Mouse (Mus musculus) hindbrain, embryonic 16.5 days (tissue): Measurements from ENCODE around the gene Dvl1. TPM values are rescaled to one million over a fixed set of nuclear protein-coding genes. Genes with fewer than 3 reads are reported as not detected.

Experiments
- ATAC-seq: fragments of 200-750 bp; cut with Nextera tagmentation; 2 replicates; pipeline ENCODE4 v1.8.0; 2017; ENCODE audit warnings: moderate TSS enrichment, moderate library complexity
- H3K27ac ChIP-seq: fragments of 300-500 bp; sonication (generic); 2 replicates; pipeline ENCODE4 v1.5.1; 2014; ENCODE audit warnings: low read depth, mild to moderate bottlenecking, control low read depth, low read length, moderate library complexity
- H3K27me3 ChIP-seq: fragments of 300-500 bp; sonication (generic); replicated peaks from 2 replicates; pipeline ENCODE4 v1.6.1; 2014; ENCODE audit warnings: low read length; ENCODE audit not compliant: control insufficient read depth, insufficient read depth
- H3K36me3 ChIP-seq: fragments of 300-500 bp; sonication (generic); 2 replicates; pipeline ENCODE4 v1.6.1; 2014; ENCODE audit warnings: mild to moderate bottlenecking, low read length, moderate library complexity, mixed read lengths; ENCODE audit not compliant: control insufficient read depth, insufficient read depth
- H3K4me1 ChIP-seq: fragments of 300-500 bp; sonication (generic); 2 replicates; pipeline ENCODE4 v1.6.1; 2014; ENCODE audit warnings: low read depth, low read length; ENCODE audit not compliant: control insufficient read depth, insufficient read depth
- H3K4me2 ChIP-seq: fragments of 300-500 bp; sonication (generic); 2 replicates; pipeline ENCODE4 v1.6.1; 2014; ENCODE audit warnings: mild to moderate bottlenecking, low read length, control low read depth, moderate library complexity
- H3K4me3 ChIP-seq: fragments of 300-500 bp; sonication (generic); 2 replicates; pipeline ENCODE4 v1.5.1; 2014; ENCODE audit warnings: mild to moderate bottlenecking, low read length, control low read depth, moderate library complexity
- H3K9ac ChIP-seq: fragments of 300-500 bp; sonication (generic); 2 replicates; pipeline ENCODE4 v1.6.1; 2014; ENCODE audit warnings: low read depth, mild to moderate bottlenecking, control low read depth, low read length, moderate library complexity
- H3K9me3 ChIP-seq: fragments of 300-500 bp; sonication (generic); 2 replicates; pipeline ENCODE4 v1.6.1; 2014; ENCODE audit warnings: mild to moderate bottlenecking, low read length, moderate library complexity; ENCODE audit not compliant: control insufficient read depth
- WGBS: fragments of 180-500 bp; shearing (Covaris S2); extraction: QIAGEN DNeasy Blood & Tissue Kit; methylation state at CpG from one replicate; pipeline ENCODE4 v1.1.7; 2014; 5-methylcytosine and 5-hydroxymethylcytosine counted together
- polyA plus RNA-seq: library from polyadenylated mRNA; unstranded; fragments of >200 nt; fragmentation: Nextera tagmentation; extraction: Ambion mirVana; gene quantifications from 2 replicates; pipeline ENCODE4 v1.2.1, GENCODE M21; 2015

Dvl1 gene
- polyA plus RNA-seq, 1 experiment from 2014 or later: 10.2 TPM

DNA sequence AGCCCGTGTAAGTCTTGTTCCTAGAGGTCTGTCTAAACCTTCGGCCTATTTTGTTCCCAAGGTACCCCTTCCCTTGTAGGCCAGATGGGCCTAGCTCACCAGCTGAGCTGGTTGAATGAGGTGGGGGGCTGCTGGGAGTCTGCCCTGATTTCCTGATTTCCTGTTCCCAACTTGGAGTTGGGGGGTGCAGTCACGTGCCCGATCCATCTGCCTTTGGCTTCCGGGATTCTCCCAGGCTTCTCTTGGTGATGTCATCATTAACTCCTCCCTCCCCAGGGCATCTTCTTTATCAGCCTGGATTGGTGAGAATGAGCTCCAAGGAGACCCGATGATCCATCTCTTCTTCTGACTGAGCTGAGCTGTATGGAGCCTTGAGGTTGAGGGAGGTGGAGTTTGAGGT, 48.0 kb downstream of the Dvl1 start:
- Histone ChIP-seq H3K27ac (peak overlapping the region; percentile 44; the same call in 1 of the 2 replicates), H3K27me3 (no peaks in the 10 kb centered on the region), H3K4me2 (peak overlapping the region; percentile 93), H3K9ac (0 out of 2 replicates have a peak overlapping the region, but pooled peaks have one; percentile 16), H3K4me3 (peak overlapping the region; percentile 97), H3K36me3 (peaks cover 29% of the 10 kb centered on the region), H3K4me1 (peaks cover 37% of the 10 kb centered on the region), H3K9me3 (no peaks in the 10 kb centered on the region)
- ATAC-seq: no peak
- whole genome bisulfite sequencing: 34% methylated on average over 6 of the region's 6 CpGs

DNA sequence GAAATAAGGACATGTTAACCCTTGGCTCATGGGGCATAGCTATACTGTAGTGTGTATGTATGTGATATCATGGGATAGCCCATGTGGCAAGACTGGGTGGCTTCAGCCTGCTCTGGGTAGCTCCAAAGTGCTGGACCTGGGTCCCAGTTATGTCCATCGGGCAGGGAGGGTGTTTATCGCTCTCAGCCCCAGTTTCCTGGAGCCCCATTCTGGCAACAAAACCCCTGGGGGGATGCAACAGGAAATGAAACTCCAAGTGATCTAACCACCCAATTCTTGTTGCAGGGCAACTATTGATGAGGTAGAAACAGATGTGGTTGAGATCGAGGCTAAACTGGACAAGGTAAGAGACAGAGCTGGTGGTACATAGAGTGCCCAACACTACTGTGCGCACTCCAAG, 48.6 kb downstream of the Dvl1 start:
- Histone ChIP-seq H3K9ac (no peak overlapping the region), H3K4me2 (peak overlapping the region; percentile 93), H3K36me3 (peaks cover 34% of the 10 kb centered on the region), H3K4me3 (no peak overlapping the region), H3K9me3 (no peaks in the 10 kb centered on the region), H3K27ac (no peak overlapping the region), H3K4me1 (peaks cover 31% of the 10 kb centered on the region), H3K27me3 (no peaks in the 10 kb centered on the region)
- 94% methylated on average over 4 of the region's 4 CpGs for WGBS
- no peak for ATAC-seq

DNA sequence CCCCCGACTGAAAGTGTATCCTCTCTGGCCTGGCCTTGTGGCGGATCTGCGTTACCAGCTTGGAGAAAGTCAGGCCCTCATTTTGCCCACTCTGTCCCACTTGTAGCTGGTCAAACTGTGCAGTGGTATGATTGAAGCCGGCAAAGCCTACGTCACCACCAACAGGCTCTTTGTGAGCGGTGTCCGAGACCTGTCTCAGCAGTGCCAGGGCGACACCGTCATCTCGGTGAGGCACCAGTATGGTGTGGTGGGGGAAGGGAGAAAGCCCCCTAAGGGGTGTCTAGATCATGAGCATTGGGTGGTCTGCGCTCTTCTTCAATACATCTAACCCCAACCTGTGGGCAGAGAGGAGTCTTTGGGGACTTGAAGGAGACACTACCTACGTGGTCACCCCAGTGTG, 49.3 kb downstream of the Dvl1 start:
- Histone ChIP-seq H3K4me2 (no peak overlapping the region), H3K9ac (no peak overlapping the region), H3K4me3 (no peak overlapping the region), H3K9me3 (no peaks in the 10 kb centered on the region), H3K4me1 (peaks cover 31% of the 10 kb centered on the region), H3K27me3 (no peaks in the 10 kb centered on the region), H3K36me3 (peaks cover 40% of the 10 kb centered on the region), H3K27ac (no peak overlapping the region)
- ATAC-seq: no peak
- 98% methylated on average over 12 of the region's 12 CpGs for WGBS

DNA sequence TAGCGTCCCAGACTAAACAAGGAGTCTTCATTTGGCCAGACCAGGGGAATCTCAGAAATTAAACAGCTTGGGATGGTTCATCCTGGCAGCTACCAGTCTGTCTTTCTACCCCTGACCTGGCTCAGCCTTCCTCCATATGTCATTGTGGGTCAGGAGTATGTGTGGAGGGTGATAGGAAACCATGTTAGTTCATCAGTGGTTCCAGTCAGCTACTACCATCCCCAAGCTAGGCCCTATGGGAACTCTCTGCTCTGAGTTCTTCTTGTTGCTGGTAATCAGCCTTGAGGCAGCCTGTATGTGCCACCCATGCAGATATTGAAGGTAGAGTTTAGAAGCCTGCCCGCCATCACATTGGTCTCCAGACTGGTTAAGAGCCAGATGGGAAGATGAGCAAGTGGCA, 51.1 kb downstream of the Dvl1 start:
- Histone ChIP-seq H3K9ac (no peak overlapping the region), H3K27me3 (no peaks in the 10 kb centered on the region), H3K36me3 (peaks cover 57% of the 10 kb centered on the region), H3K27ac (no peak overlapping the region), H3K4me2 (no peak overlapping the region), H3K9me3 (no peaks in the 10 kb centered on the region), H3K4me3 (no peak overlapping the region), H3K4me1 (peaks cover 25% of the 10 kb centered on the region)
- no peak for ATAC-seq
- WGBS: 98% methylated on average over 2 of the region's 2 CpGs

DNA sequence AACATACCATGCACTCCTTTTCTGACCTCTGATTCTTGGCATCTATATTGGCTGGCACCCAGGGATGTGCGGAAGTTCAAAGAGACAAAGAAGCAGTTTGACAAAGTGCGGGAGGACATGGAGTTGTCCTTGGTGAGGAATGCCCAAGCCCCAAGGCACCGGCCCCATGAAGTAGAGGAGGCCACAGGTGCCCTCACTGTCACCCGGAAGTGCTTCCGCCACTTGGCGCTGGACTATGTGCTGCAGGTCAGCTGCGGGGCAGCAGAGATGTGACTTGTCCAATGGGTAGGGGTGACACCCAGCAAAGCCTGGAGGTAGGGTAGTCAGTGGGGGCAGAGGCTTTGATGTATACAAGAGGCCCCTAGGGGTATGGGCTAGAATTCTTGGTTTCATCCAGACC, 52.2 kb downstream of the Dvl1 start:
- Histone ChIP-seq H3K9me3 (no peaks in the 10 kb centered on the region), H3K9ac (no peak overlapping the region), H3K36me3 (peaks cover 67% of the 10 kb centered on the region), H3K27ac (no peak overlapping the region), H3K27me3 (no peaks in the 10 kb centered on the region), H3K4me1 (peaks cover 14% of the 10 kb centered on the region), H3K4me3 (no peak overlapping the region), H3K4me2 (no peak overlapping the region)
- no peak for ATAC-seq
- 96% methylated on average over 7 of the region's 7 CpGs for WGBS

DNA sequence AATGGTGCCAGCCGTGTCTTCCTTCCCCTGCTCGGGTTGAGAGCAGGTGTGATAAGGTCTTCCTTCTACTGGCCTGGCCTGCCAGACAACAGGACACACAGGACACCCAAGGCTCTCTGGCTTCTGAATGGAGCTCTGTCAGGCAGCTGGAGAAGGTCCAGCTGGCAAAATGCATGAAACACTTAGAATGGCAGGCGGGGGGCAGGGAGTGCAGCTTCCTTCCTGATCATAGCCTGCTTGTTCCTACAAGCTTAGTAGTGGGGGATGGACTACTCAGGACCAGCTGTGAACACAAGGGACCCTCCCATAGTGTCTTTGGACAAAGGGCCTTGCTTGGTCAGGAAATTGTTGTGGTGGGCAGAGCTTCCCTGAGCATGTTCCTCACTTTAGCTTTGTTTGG, 54.0 kb downstream of the Dvl1 start:
- Histone ChIP-seq H3K36me3 (peaks cover 78% of the 10 kb centered on the region), H3K9me3 (no peaks in the 10 kb centered on the region), H3K4me1 (no peaks in the 10 kb centered on the region), H3K27ac (no peak overlapping the region; the same call in 1 of the 2 replicates), H3K4me2 (no peak overlapping the region), H3K4me3 (no peak overlapping the region), H3K27me3 (no peaks in the 10 kb centered on the region), H3K9ac (no peak overlapping the region)
- WGBS: 62% methylated on average over 3 of the region's 3 CpGs
- ATAC-seq: peak; percentile 67

DNA sequence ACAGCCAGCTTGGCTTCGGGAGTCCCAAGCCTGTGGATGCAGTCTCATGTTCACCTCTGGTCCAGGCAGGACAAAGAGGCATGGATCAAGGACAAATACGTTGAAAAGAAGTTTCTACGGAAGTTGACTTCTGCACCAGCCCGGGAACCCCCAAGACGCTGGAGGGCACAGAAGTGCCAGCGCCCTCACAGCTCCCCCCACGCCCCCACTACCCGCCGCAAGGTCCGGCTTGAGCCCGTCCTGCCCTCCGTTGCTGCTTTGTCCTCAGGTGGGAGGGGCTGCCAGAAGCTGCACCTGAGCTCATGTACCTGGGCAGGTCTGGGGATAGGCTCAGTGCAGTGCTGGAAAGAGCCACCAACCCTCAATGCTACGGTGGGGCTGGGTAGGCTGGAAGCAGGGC, 56.0 kb downstream of the Dvl1 start:
- Histone ChIP-seq H3K4me2 (no peak overlapping the region), H3K36me3 (peaks cover 76% of the 10 kb centered on the region), H3K4me3 (no peak overlapping the region), H3K27me3 (no peaks in the 10 kb centered on the region), H3K9me3 (no peaks in the 10 kb centered on the region), H3K27ac (no peak overlapping the region), H3K9ac (no peak overlapping the region), H3K4me1 (no peaks in the 10 kb centered on the region)
- no peak for ATAC-seq
- 98% methylated on average over 13 of the region's 13 CpGs for WGBS

DNA sequence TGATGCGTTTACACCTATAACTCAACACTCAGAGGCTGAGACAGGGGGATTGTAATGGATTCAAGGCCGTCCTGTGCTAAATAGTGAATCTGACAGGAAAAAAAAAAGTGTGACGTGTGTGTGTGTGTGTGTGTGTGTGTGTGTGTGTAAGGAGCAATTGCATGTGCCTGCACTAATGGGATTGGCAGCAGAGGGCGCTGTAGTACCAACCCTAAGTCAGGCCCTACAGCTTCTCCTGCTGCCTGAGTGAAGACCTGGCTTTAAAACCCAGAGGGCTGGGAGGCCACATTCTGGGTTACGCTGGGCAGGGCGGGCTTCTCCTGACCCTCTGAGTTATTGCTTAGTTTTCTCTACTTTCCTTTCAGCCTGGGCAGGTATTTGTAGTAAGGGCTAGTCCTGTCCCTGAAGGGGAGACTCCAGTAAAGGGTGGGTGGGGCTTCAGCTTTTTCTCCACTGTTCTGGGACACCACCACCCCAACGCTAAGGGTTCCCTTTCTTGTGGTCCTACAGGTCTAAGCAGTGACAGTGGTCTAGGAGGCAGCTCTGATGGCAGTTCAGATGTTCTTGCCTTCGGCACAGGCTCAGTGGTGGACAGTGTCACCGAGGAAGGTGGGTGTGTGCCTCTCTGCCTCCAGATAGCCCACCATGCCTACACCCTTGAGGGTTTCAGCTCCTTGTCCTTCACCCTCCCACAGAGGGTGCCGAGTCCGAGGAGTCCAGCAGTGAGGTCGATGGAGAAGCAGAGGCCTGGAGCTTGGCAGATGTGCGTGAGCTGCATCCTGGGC, 57.3 kb downstream of the Dvl1 start:
- H3K4me1 ChIP-seq: no peaks in the 10 kb centered on the region
- 91% methylated on average over 13 of the region's 13 CpGs for WGBS
- H3K27me3 ChIP-seq: no peaks in the 10 kb centered on the region
- no peak for ATAC-seq
- H3K9ac ChIP-seq: no peak overlapping the region
- no peak overlapping the region for H3K4me3 ChIP-seq
- H3K27ac ChIP-seq: no peak overlapping the region
- peaks cover 66% of the 10 kb centered on the region for H3K36me3 ChIP-seq
- H3K4me2 ChIP-seq: no peak overlapping the region
- no peaks in the 10 kb centered on the region for H3K9me3 ChIP-seq

DNA sequence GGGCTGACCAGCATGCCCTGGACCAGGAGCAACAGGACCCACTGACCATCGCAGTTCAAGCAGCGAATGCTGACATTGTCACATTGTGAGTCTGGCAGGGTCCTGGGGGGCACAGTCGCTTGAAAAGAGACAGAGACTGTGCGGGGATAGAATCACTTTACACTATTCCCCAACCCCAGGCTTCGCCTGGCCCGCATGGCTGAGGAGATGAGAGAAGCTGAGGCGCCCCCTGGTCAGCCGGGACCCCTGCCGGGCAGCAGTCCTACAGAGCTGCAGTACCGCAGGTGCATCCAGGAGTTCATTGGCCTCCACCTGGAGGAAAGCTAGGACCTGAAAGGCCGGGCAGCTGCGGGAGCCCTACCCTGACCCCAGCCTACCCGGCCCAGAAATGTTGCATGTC, 58.4 kb downstream of the Dvl1 start:
- peaks cover 56% of the 10 kb centered on the region for H3K36me3 ChIP-seq
- H3K27ac ChIP-seq: no peak overlapping the region
- no peak overlapping the region for H3K9ac ChIP-seq
- H3K4me1 ChIP-seq: no peaks in the 10 kb centered on the region
- H3K27me3 ChIP-seq: no peaks in the 10 kb centered on the region
- no peaks in the 10 kb centered on the region for H3K9me3 ChIP-seq
- H3K4me2 ChIP-seq: no peak overlapping the region
- 87% methylated on average over 13 of the region's 13 CpGs for WGBS
- no peak for ATAC-seq
- H3K4me3 ChIP-seq: no peak overlapping the region
